Mouse (Mus musculus) limb, embryonic 14.5 days (tissue): ENCODE results near the gene Zmiz1. TPM values are rescaled to one million over a fixed set of nuclear protein-coding genes. Genes with fewer than 3 reads are reported as not detected.

Source experiments
- ATAC-seq: fragments of 200-750 bp; cut with Nextera tagmentation; 2 replicates; pipeline ENCODE4 v1.8.0; 2017; ENCODE audit warnings: low read depth, moderate number of reproducible peaks, moderate TSS enrichment; ENCODE audit not compliant: low FRiP score
- DNase-seq: peaks from one replicate; pipeline ENCODE4 v3.0.0-alpha.2; 2015; ENCODE audit warnings: low spot score
- H3K27ac ChIP-seq: fragments of 300-500 bp; sonication (generic); replicated peaks from 2 replicates; pipeline ENCODE4 v1.5.1; 2014; ENCODE audit warnings: low read depth, mild to moderate bottlenecking, low read length, moderate library complexity, mixed read lengths
- H3K27me3 ChIP-seq: fragments of 300-500 bp; sonication (generic); 2 replicates; pipeline ENCODE4 v1.6.1; 2014; ENCODE audit warnings: low read length, mixed read lengths; ENCODE audit not compliant: control insufficient read depth, insufficient read depth
- H3K36me3 ChIP-seq: fragments of 300-500 bp; sonication (generic); 2 replicates; pipeline ENCODE4 v1.6.1; 2014; ENCODE audit warnings: mild to moderate bottlenecking, low read length, moderate library complexity, mixed read lengths; ENCODE audit not compliant: control insufficient read depth, insufficient read depth
- H3K4me1 ChIP-seq: fragments of 300-500 bp; sonication (generic); 2 replicates; pipeline ENCODE4 v1.6.1; 2014; ENCODE audit warnings: antibody characterized with exemption, low read length, mixed read lengths; ENCODE audit not compliant: control insufficient read depth, insufficient read depth
- H3K4me2 ChIP-seq: fragments of 300-500 bp; sonication (generic); replicated peaks from 2 replicates; pipeline ENCODE4 v1.6.1; 2014; ENCODE audit warnings: low read depth, mild to moderate bottlenecking, low read length, moderate library complexity; ENCODE audit not compliant: severe bottlenecking
- H3K4me3 ChIP-seq: fragments of 300-500 bp; sonication (generic); replicated peaks from 2 replicates; pipeline ENCODE4 v1.5.1; 2014; ENCODE audit warnings: low read length
- H3K9ac ChIP-seq: fragments of 300-500 bp; sonication (generic); 2 replicates; pipeline ENCODE4 v1.6.1; 2014; ENCODE audit warnings: mild to moderate bottlenecking, low read depth, low read length, moderate library complexity; ENCODE audit not compliant: severe bottlenecking
- H3K9me3 ChIP-seq: fragments of 300-500 bp; sonication (generic); 2 replicates; pipeline ENCODE4 v1.6.1; 2016; ENCODE audit warnings: low read length; ENCODE audit not compliant: control insufficient read depth
- POLR2A ChIP-seq: fragments of 200-500 bp; IDR thresholded peaks from 2 replicates; pipeline ENCODE4 v1.8.0; 2012; ENCODE audit warnings: inconsistent platforms, mild to moderate bottlenecking, moderate library complexity, borderline replicate concordance; ENCODE audit not compliant: insufficient read depth, insufficient read length; ENCODE audit errors: extremely low read depth
- WGBS: fragments of 180-500 bp; shearing (Covaris S2); extraction: QIAGEN DNeasy Blood & Tissue Kit; methylation state at CpG from one replicate; pipeline ENCODE4 v1.1.7; 2014; 5-methylcytosine and 5-hydroxymethylcytosine counted together
- polyA plus RNA-seq, 2 experiments: library from polyadenylated mRNA; depleted of rRNA in 1 of 2; stranded (reverse) in 1 of 2; unstranded in 1 of 2; fragments of >200 nt; fragmentation: Nextera tagmentation in 1 of 2; extraction: Ambion mirVana in 1 of 2; gene quantifications; 2 replicates each; pipeline versions ENCODE4 v1.2.1 to v1.2.3; 2012 to 2014

Zmiz1 gene
- polyA plus RNA-seq, 2 experiments: 61.8 to 81.2 TPM

DNA sequence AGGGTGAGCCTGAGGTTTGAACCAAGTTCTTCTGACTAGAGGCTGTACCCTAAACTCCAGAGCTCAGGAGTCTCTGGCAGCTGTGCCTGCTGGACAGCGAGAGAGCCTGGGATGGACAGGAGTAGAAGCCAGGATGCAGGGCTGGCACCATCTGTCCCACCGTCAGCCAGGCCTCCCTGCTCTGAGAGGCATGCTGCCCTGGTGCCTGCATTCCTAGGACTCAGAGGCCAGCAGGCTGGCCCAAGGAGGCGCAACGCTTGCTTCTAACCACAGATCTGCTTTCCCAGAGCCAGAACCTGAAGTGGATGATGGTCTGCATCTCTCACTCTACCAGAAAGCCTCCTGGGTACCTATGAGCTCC is 76.6 kb downstream of the Zmiz1 start:
- WGBS: 84% methylated on average over 4 of the region's 4 CpGs
- Histone ChIP-seq H3K9me3 (no peaks in the 10 kb centered on the region), H3K4me1 (peaks cover 24% of the 10 kb centered on the region), H3K27ac (no peak overlapping the region), H3K4me3 (no peak overlapping the region), H3K36me3 (peaks cover 78% of the 10 kb centered on the region), H3K9ac (no peak overlapping the region), H3K4me2 (no peak overlapping the region), H3K27me3 (no peaks in the 10 kb centered on the region)
- no peak for TF ChIP-seq POLR2A
- ATAC-seq (no peak), DNase-seq (no peak)

DNA sequence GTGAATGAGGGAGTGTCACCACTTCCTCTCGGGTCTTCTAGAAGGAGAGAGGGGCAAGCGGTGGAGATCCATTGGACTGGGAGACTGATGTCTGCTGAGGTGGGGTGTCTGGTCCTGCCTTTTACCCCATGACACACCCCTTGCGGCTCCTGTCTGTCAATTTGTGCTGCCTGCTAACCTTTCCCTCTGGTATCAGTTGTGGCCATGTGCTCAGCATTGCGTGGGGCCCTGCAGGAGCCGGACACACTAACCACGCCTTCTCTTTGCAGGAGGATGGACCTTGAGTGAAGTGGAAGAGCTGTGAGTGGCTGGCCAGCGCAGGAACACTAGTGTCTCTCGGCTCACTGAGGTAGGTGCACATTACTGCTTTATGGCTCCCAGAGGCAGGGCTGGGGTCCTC is 77.5 kb downstream of the Zmiz1 start:
- Histone ChIP-seq H3K27ac (no peak overlapping the region), H3K4me2 (no peak overlapping the region), H3K4me1 (peaks cover 21% of the 10 kb centered on the region), H3K9me3 (no peaks in the 10 kb centered on the region), H3K36me3 (peaks cover 77% of the 10 kb centered on the region), H3K27me3 (no peaks in the 10 kb centered on the region), H3K9ac (no peak overlapping the region), H3K4me3 (no peak overlapping the region)
- 85% methylated on average over 8 of the region's 8 CpGs for WGBS
- no peak for TF ChIP-seq POLR2A
- DNase-seq (no peak), ATAC-seq (no peak)

DNA sequence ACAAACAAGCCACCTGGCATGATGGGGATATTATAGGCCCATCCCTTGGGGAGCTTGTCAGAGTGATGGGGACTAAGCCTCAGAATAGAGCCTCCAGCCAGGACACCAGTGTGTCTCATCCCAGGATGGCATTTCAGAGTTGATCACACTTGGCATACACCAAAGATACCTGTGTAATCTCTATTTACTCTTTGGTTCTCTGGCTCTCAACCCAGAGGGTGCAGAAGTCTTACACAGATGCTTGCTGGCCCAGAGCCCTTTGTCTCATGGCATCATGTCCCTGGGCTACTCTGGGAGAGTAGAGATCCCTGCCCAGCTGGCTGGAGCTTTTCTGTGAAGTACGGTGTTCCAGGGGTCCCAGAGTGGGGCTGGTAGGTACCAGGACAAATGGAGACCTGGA is 78.4 kb downstream of the Zmiz1 start:
- Histone ChIP-seq H3K27ac (no peak overlapping the region), H3K4me1 (peaks cover 18% of the 10 kb centered on the region), H3K9ac (no peak overlapping the region), H3K36me3 (peaks cover 76% of the 10 kb centered on the region), H3K27me3 (no peaks in the 10 kb centered on the region), H3K4me3 (no peak overlapping the region), H3K4me2 (no peak overlapping the region), H3K9me3 (no peaks in the 10 kb centered on the region)
- TF ChIP-seq POLR2A: no peak
- whole genome bisulfite sequencing: 100% methylated on average over 1 of the region's 1 CpGs
- DNase-seq (no peak), ATAC-seq (no peak)

DNA sequence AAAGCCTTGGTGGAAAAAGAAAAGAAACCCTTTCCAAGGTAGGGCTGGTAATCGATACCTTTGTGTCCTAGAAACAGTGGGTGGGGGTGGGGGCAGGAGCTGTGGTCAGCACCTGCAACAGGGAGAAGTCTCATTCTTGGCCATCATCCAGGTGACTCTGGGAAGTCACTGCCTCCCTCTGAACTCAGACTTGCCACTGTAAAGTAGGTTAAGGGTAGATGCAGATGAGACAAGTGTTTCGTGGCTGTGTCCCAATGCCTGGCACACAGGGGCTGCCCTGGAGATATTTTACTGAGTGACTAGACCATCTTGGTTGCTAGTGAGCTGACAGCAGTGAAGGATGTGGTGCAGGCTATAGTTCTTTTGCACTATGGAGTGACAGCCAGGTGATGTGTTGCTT is 79.5 kb downstream of the Zmiz1 start:
- Histone ChIP-seq H3K36me3 (peaks cover 76% of the 10 kb centered on the region), H3K4me3 (no peak overlapping the region), H3K4me2 (no peak overlapping the region), H3K27me3 (no peaks in the 10 kb centered on the region), H3K9me3 (no peaks in the 10 kb centered on the region), H3K27ac (no peak overlapping the region), H3K9ac (no peak overlapping the region), H3K4me1 (peaks cover 12% of the 10 kb centered on the region)
- TF ChIP-seq POLR2A: no peak
- DNase-seq (no peak), ATAC-seq (no peak)
- WGBS: 91% methylated on average over 2 of the region's 2 CpGs

DNA sequence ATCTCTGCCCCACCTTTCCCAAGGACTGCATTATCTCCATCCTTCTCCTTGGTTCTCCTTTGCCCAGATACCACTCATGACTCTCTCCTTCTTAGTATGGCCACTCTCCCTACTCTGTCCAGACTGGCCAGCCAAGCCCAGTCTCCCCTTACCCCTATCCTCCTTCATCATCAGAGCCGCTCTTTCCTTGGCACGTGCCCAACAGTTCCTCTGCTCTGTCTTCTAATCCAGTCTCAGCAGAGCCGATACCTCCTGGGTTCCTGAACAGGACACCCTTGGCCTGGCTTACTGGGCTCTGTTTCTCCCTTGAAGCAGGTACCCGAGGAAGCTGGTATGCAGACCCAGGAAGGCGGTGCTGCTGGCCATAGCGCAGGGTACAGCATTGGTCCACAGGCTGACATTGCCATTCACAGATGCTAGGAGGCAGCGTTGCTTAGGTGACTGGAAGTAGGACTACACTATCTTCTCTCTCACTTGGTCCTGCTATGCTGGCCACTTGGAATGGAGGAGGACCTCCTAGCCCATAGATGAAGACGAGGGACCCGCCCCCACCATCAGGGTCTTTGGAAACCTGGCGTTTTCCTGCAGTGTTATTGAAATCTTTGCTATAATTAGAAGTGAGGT is 80.6 kb downstream of the Zmiz1 start:
- TF ChIP-seq POLR2A: no peak

DNA sequence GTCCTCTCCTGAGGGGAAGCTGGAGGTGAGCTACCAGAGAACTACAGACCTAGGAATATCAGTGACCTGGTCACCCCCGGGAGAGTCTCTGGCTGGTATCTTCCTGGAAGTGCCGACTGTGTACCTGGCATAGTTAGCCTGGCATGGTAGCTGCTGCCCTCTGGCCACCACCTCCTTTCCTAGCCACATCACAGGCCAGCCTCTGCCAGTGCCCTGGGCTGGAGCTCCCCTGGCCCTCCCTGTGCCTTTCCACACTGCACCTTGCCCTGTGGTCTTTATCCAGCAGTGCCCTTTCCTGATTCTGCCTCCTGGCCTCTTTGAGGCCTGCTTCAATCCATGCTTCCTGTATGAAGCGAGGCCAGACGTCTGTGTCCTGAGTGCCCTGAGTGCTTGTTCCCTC is 81.2 kb downstream of the Zmiz1 start:
- Histone ChIP-seq H3K27me3 (no peaks in the 10 kb centered on the region), H3K9ac (no peak overlapping the region), H3K4me3 (no peak overlapping the region), H3K36me3 (peaks cover 81% of the 10 kb centered on the region), H3K4me2 (no peak overlapping the region), H3K27ac (no peak overlapping the region), H3K9me3 (no peaks in the 10 kb centered on the region), H3K4me1 (no peaks in the 10 kb centered on the region)
- DNase-seq: no peak
- no peak for ATAC-seq
- 72% methylated on average over 4 of the region's 4 CpGs for WGBS
- no peak for TF ChIP-seq POLR2A

More for the DNA sequence above, 80.6 kb downstream of the Zmiz1 start:
- no peak overlapping the region for H3K9ac ChIP-seq
- WGBS: 80% methylated on average over 10 of the region's 10 CpGs
- no peak overlapping the region for H3K4me3 ChIP-seq
- no peak overlapping the region for H3K4me2 ChIP-seq
- 0 out of 2 replicates have a peak, but pooled peaks cover 3% of the 10 kb centered on the region for H3K4me1 ChIP-seq
- DNase-seq (no peak), ATAC-seq (no peak)
- no peaks in the 10 kb centered on the region for H3K9me3 ChIP-seq
- no peak overlapping the region for H3K27ac ChIP-seq
- H3K27me3 ChIP-seq: no peaks in the 10 kb centered on the region
- H3K36me3 ChIP-seq: peaks cover 78% of the 10 kb centered on the region
